Mouse (Mus musculus) frontal cortex, postnatal 10 days (tissue): ENCODE data around the gene Itgal.
"Not testable (repeated sequence)": the region's sequence is repeated elsewhere in the genome, so short reads cannot be mapped to it uniquely, and the experiment has no call there.

ENCODE experiments used
- DNase-seq, 2 experiments: peaks; one replicate each; pipeline ENCODE4 v3.0.0; 2022; ENCODE audit warnings: low spot score in 2 of 2, mixed read lengths in 1 of 2

Itgal gene

DNA sequence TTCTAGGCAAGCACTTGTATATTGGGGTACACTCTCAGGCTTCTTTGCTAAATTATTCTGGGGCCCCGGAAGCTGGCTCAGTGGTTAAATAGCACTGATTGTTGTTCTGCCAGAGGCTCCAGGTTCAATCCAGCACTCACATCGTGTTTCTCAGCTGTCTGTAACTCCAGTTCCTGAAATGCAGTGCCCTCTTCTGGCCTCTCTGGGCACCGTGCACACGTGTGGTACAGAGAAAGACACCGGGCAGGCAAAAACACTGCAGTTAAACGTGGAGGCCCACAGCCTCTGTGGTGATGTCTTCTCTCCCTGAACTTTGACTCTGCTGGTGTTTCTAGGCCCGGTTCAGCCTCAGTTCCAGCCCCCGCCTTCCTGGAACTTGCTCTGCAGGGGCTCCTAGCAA lies 17.7 kb upstream of the Itgal start:
- no peak for DNase-seq

GRCm38 (mm10) chr7:127280092-127280491 lies 16.0 kb upstream of the Itgal start:
- DNase-seq: no peak

- DNase-seq: no peak
Measured at GRCm38 (mm10) chr7:127281114-127281513, 14.9 kb upstream of the Itgal start.

DNA sequence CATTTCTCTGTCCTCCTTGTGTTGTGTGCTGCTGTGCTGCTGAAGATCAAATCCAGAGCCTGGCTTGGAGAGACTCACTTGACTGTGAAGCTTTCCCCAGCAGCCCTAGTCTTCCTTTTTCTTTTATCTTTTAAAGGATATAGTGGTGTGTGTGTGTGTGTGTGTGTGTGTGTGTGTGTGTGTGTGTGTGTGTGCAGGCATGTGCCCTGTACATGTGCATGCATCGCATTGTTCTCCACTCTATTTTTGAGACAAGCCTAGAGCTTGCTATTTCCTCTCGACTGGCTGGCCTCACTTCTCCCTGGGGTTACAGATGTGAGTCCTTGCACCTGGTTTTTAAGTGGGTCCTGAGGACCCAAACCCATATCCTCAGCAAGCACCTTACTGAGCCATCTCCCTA lies 13.9 kb upstream of the Itgal start:
- no peak for DNase-seq

DNA sequence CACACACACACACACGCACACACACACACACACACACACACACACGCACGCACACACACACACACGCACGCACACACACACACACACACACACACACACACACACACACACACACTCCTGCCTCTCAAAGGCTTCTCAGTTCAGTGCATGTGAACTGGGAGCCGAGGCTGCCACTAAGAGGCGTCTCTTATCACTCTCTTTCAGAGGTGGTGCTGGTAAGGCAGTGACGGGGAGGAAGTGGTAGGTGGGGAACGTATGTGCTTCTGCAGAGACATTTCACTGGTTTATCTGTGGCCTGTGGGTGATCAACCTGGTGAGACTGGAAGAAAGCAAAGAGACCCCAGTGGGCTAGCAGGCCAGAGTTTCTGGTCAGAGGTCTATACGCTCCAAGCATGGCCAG lies 10.9 kb upstream of the Itgal start:
- no peak for DNase-seq

DNA sequence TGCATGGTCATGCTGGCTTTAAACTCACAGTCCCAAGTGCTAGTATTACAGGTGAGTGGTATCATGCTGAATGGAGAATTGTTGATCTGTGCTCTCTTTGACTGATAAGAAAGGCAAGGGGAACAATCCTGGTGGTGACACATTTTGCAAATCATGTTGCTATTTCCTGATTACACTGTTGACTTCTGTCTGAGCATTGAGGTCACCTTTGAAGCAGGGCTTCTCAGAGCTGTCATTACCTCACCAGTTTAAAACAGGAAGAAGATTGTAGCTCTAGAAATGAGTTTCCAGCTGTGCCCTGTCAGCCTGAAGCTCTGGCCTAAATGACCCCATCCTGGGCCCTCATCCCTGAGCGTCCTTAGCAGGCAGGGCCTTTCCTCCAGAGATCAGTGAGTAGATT lies 8.1 kb upstream of the Itgal start:
- DNase-seq: no peak

DNA sequence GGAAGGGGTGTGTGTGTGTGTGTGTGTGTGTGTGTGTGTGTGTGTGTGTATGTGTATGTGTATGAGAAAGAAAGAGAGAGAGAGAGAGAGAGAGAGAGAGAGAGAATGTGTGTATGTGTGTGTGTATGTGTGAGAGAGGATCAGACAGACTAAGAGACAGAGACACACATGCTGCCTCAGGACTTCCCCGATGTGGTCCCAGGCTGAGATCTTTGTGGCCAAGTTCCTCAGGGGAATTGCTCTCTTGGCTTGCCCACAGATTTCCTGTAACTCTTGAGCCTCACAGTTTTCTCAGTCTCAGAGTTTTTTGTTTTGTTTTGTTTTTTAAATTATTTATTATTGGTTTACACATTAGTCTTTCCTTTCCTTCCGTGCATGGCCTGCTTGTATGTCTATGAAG lies 6.8 kb upstream of the Itgal start:
- DNase-seq: no peak

- no peak for DNase-seq
Measured at GRCm38 (mm10) chr7:127290142-127290541, 5.9 kb upstream of the Itgal start.

GRCm38 (mm10) chr7:127296786-127297555 lies 911 bp downstream of the Itgal start:
- no peak for DNase-seq

DNA sequence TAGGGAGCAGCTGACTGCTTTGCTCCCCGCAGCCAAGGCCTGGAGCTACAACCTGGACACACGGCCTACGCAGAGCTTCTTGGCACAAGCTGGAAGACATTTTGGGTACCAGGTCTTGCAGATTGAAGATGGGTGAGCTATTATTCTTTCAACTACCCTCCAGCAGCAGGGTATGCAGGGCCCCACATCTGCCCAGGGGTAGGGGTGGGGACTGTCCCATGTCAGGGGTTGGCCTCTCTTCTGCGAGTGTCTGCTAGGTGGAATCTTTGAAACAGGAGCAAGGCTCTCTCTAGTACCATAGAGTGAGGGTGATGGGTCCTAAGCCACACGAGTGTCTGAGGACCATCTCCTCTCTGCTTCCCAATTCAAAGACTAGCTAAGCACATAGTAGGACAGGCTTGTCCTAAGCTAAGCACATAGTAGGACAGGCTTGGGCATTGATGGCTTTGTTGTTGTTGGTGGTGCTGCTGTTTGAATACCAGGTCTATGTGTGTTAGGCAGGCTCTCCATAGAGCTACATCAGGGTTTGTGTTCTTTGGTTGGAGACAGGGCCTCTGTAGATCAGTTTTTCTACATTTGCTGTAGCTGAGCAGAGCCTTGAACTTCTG lies 1.6 kb downstream of the Itgal start:
- no peak for DNase-seq

GRCm38 (mm10) chr7:127308431-127308830 lies 12.4 kb downstream of the Itgal start:
- DNase-seq: no peak

GRCm38 (mm10) chr7:127308887-127309286 lies 12.8 kb downstream of the Itgal start:
- DNase-seq: peak; percentile 19 to 45

GRCm38 (mm10) chr7:127309951-127310350 lies 13.9 kb downstream of the Itgal start:
- DNase-seq: no peak

- no peak for DNase-seq
Measured at GRCm38 (mm10) chr7:127313912-127314311, 17.9 kb downstream of the Itgal start.

GRCm38 (mm10) chr7:127321106-127321505 lies 25.0 kb downstream of the Itgal start:
- no peak for DNase-seq

- no peak for DNase-seq
Measured at GRCm38 (mm10) chr7:127322085-127322484, 26.0 kb downstream of the Itgal start.

GRCm38 (mm10) chr7:127324944-127325343 lies 28.9 kb downstream of the Itgal start:
- DNase-seq: no peak

DNA sequence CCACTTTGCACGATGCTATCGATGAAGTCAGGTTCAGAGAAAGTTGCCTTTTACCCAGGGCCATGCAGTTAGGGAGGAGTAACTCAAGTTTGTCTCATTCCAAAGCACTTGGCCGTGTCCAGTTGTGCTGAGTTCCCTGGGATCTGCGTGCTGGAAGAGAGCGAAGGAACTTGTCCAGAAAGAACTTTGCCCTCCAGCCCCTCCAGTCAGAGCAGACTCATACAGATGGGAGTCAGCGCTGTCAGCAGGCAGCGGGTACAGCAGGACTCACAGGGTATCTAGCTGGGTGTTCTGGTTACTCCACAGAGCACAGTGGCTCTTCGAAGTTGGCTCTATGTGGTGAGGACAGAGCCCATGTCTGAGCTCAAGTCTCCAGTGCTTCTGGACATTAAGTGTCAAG lies 29.5 kb downstream of the Itgal start:
- no peak for DNase-seq

GRCm38 (mm10) chr7:127326685-127327084 lies 30.6 kb downstream of the Itgal start:
- peak; percentile 45 to 56 for DNase-seq

- no peak for DNase-seq
Measured at GRCm38 (mm10) chr7:127333240-127333639, 37.2 kb downstream of the Itgal start.

DNA sequence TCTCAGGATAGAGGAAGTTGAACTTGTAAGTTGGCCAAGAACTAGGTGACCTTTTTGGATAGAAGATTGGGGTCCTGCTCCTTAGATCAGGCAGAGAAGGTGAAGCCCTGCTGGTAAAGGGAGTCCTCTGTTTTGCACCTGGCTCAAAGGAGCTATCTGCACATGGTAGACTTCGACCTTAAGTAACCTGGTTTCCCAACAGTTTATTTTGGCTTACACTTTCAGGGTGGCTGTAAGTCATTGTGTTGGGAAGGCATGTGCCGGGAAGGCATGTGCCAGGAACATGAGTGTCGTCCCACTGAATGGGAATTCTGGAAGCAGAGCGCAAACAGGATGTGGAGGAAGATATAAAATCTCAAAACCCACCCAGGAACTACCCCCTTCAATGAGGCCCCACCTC lies 39.5 kb downstream of the Itgal start:
- no peak for DNase-seq

DNA sequence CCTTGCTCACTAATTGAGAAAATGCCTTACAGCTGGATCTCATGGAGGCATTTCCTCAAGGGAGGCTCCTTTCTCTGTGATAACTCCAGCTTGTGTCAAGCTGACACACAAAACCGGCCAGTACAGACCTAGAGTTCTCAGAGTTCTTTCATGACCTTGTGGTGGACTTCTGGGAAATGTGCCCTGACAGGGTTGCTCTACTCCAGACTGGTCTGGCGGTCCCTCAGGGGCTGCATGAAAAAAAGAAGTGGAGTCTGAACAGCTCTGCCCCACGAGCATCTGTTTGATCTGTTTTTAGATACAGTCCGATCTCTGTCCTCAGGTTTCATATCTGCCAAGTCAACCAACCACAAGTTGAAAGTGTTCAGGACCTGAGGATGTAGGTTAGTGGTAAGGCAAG lies 41.6 kb downstream of the Itgal start:
- DNase-seq: no peak

DNA sequence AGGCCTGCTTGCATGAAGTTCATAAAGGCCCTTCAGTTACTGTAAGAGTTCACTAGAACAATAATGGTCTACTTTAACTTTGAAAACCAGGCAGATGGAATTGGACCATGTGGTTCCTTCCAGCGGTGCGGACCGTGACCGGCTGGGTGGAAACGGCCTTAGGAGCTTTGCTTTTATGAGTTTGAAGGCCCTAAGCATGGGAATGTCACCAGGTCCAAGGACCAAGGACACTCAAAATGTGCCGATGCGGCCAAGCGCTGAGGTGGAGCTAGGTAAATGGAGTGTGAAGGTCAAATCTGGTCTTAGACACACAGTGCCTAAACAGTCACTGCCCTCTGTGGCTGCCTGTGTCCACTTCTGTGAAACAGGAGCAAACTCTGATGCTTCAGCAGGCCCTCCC lies 45.3 kb downstream of the Itgal start:
- DNase-seq: no peak

- DNase-seq: not testable (repeated sequence)
Measured at GRCm38 (mm10) chr7:127341861-127342260, 45.8 kb downstream of the Itgal start.
